Mouse (Mus musculus) cerebellum, adult (tissue): ENCODE results near the gene Mlst8.

Experiments
- ATAC-seq: cut with Nextera tagmentation; 2 replicates; pipeline ENCODE4 v1.9.2; 2017; ENCODE audit warnings: mild to moderate bottlenecking, moderate library complexity, mixed read lengths; ENCODE audit not compliant: insufficient number of reproducible peaks, low FRiP score, low TSS enrichment

The Mlst8 gene

GRCm38 (mm10) chr17:24429201-24429983 is 49.5 kb downstream of the Mlst8 start:
- no peak for ATAC-seq

GRCm38 (mm10) chr17:24427170-24427557 is 51.7 kb downstream of the Mlst8 start:
- no peak for ATAC-seq

- ATAC-seq, result peak; percentile 96
Observed at GRCm38 (mm10) chr17:24426471-24427169, 52.3 kb downstream of the Mlst8 start, which contains the start of gene Eci1. TSS of gene Eci1 (plus strand) at chr17:24426641.

GRCm38 (mm10) chr17:24425905-24426304 is 53.0 kb downstream of the Mlst8 start:
- no peak for ATAC-seq

- ATAC-seq, result 0 out of 2 replicates have a peak, but pooled peaks have one; percentile 32
Observed at GRCm38 (mm10) chr17:24425326-24425725, 53.6 kb downstream of the Mlst8 start.

- ATAC-seq, result no peak
Observed at GRCm38 (mm10) chr17:24424489-24424888, 54.4 kb downstream of the Mlst8 start.
